Mouse (Mus musculus) embryonic stem cell, embryonic (primary cell): Measurements from ENCODE around the gene Gm20388.

ENCODE experiments used
- CTCF ChIA-PET, 4 experiments: fragments of 300-600 bp in 2 of 4; fragments of 350-600 bp in 2 of 4; sonication (Branson Sonifier 250); formaldehyde crosslinking; loops; one replicate each; lab custom pipeline; 2022; ENCODE audit warnings: inconsistent platforms in 2 of 4; lab: Charles Lee
- POLR2A ChIA-PET, 4 experiments: fragments of 300-600 bp in 2 of 4; fragments of 350-600 bp in 2 of 4; sonication (Branson Sonifier 250); formaldehyde crosslinking; loops; one replicate each; lab custom pipeline; 2022; ENCODE audit warnings: antibody characterized with exemption in 4 of 4, inconsistent platforms in 1 of 4; lab: Charles Lee

Gene Gm20388

GRCm38 (mm10) chr8:121563701-121564100, 1653.1 kb downstream of the Gm20388 start:
- CTCF ChIA-PET = interaction anchor here in 1 of 4 experiments (0.6 to 0.7 kb wide), 2 partner anchors 215 to 361 kb away, joined by 3 to 5 read pairs; no protein-coding TSS in a partner anchor
- POLR2A ChIA-PET = interaction anchor here in 3 of 4 experiments (0.6 to 6.7 kb wide), 5 partner anchors 13 to 44 kb away, joined by 3 to 36 read pairs (median 7); partner anchors contain the start of genes Map1lc3b (in 2 of the 3) and Fbxo31 (in 1 of the 3)

- POLR2A ChIA-PET = interaction anchor here in 3 of 4 experiments (0.5 to 6.7 kb wide), 9 partner anchors 11 to 235 kb away, joined by 3 to 36 read pairs (median 8); partner anchors contain the start of genes Fbxo31 (in 2 of the 3) and Map1lc3b (in 2 of the 3)
Measured at GRCm38 (mm10) chr8:121568321-121568720, 1657.7 kb downstream of the Gm20388 start.

DNA sequence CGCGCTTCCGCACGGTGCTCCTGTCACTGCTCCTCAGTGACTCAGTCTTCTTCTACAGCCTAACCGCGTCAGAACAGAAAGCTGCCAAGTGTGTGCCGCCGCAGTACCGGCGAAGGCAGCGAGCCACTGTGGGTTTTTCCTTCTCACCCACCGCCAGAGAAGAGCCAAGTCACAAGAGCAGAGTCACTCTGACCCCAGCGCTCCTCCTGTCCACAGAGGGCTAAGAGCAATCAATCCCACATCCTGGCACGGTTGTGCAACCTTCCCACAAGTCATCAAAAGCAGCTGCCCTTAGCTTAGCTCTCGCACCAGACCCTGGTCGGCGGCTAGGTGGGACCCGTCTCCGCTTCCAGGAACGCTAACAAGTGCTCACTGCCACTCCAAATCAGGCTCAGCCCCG, 1659.7 kb downstream of the Gm20388 start:
- ChIA-PET CTCF (interaction anchor here in 1 of 4 experiments (1.3 kb wide), 1 partner anchor 32 kb away, joined by 3 read pairs; no protein-coding TSS in a partner anchor), POLR2A (interaction anchor here in 3 of 4 experiments (0.6 to 12.5 kb wide), 11 partner anchors 9 to 246 kb away, joined by 3 to 234 read pairs (median 3); partner anchors contain the start of genes Fbxo31 (in 2 of the 3) and Map1lc3b (in 2 of the 3))

More at GRCm38 (mm10) chr8:121568321-121568720, 1657.7 kb downstream of the Gm20388 start:
- CTCF ChIA-PET = interaction anchor here in 1 of 4 experiments (0.5 to 0.6 kb wide), 2 partner anchors 36 to 96 kb away, joined by 3 to 8 read pairs; no protein-coding TSS in a partner anchor

- ChIA-PET CTCF (interaction anchor here in 2 of 4 experiments (1.1 to 1.3 kb wide), 2 partner anchors 32 to 99 kb away, joined by 3 read pairs; no protein-coding TSS in a partner anchor), POLR2A (interaction anchor here in 3 of 4 experiments (0.9 to 12.5 kb wide), 10 partner anchors 8 to 29 kb away, joined by 3 to 234 read pairs (median 3); partner anchors contain the start of genes Fbxo31 (in 2 of the 3) and Map1lc3b (in 2 of the 3))
Measured at GRCm38 (mm10) chr8:121570801-121571200, 1660.2 kb downstream of the Gm20388 start.

- POLR2A ChIA-PET = interaction anchor here in 3 of 4 experiments (0.7 to 12.5 kb wide), 4 partner anchors 12 to 243 kb away, joined by 3 to 234 read pairs (median 7); partner anchors contain the start of gene Map1lc3b (in 1 of the 3)
Measured at GRCm38 (mm10) chr8:121572121-121572520, 1661.5 kb downstream of the Gm20388 start.

GRCm38 (mm10) chr8:121573275-121573674, 1662.6 kb downstream of the Gm20388 start:
- POLR2A ChIA-PET = interaction anchor here in 3 of 4 experiments (0.6 to 12.5 kb wide), 8 partner anchors 8 to 379 kb away, joined by 3 to 234 read pairs (median 3); partner anchors contain the start of gene Map1lc3b (in 2 of the 3)
- CTCF ChIA-PET = interaction anchor here in 2 of 4 experiments (0.5 to 1.0 kb wide), 3 partner anchors 14 to 1740 kb away, joined by 3 to 5 read pairs (median 3); no protein-coding TSS in a partner anchor

More at GRCm38 (mm10) chr8:121572121-121572520, 1661.5 kb downstream of the Gm20388 start:
- CTCF ChIA-PET = interaction anchor here in 3 of 4 experiments (0.5 to 1.3 kb wide), 4 partner anchors 25 to 103 kb away, joined by 3 to 13 read pairs (median 3); no protein-coding TSS in a partner anchor

DNA sequence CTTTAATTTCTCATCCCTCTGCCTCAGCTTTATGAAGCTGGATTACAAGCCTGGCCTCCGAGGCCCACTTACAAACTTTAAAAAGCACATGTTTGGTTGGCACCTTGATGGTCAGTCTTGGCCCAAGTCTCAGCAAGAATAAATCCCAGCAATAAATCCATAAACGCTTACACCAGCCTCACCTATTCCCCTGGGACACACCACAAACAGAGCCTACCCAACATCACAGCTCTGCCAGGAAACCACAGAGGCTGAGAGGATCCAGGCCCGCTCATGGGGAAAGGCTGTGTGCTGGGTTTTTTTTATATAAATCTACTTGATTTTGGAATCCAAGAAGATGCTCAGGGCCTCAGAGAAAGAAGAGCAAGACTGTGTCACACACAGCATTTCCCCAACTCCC, 1665.0 kb downstream of the Gm20388 start:
- ChIA-PET POLR2A (interaction anchor here in 2 of 4 experiments (1.3 to 12.5 kb wide), 3 partner anchors 14 to 22 kb away, joined by 4 to 234 read pairs (median 11); partner anchors contain the start of gene Map1lc3b (in 2 of the 2)), CTCF (no interaction called here)

- ChIA-PET POLR2A (interaction anchor here (0.7 to 12.5 kb wide), 40 partner anchors 7 to 1464 kb away, joined by 3 to 234 read pairs (median 4); partner anchors contain the start of genes Map1lc3b (in 4 of the 4), Zcchc14 (in 2 of the 4), 1700018B08Rik (in 1 of the 4) and 6430548M08Rik (in 1 of the 4)), CTCF (interaction anchor here in 3 of 4 experiments (0.5 to 2.9 kb wide), 16 partner anchors 12 to 1073 kb away, joined by 3 to 29 read pairs (median 4); partner anchors contain the start of gene Map1lc3b (in 1 of the 3))
Measured at GRCm38 (mm10) chr8:121577751-121578675, 1667.4 kb downstream of the Gm20388 start.

DNA sequence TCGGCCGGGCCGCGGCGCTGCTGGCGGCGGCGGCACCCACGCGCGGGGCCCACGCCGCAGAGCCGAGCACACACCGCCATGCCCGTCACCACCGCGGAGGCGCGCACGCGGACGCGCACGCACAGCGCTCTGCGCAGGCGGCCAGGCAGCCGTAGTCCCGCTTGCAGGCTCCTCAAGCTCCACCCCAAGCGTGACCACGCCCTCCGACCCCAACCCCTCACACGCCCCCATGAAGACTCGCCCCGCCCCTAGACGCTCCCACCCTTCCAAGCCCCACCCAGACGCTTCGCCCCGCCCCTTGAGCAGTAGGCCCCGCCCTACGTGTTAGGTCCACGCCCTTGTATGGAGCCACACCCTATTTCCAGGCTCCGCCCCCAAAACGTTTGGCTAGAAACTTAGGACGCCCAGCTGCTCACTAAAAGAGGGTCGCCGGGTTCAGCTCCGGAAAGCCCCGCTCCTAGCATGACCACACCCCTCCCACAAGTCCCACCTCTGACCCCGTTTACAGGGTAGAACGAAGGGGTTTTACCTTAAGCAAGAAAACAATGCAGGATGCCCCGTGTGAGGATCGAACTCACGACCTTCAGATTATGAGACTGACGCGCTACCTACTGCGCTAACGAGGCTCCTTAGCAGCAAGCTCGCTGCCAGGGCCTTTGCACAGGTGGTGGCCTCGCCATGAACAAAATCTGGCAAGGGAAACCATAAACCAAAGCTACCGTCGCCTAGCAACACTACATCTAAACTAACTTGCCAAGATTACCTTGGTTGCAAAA, 1668.2 kb downstream of the Gm20388 start, which contains the start of gene Fbxo31:
Fbxo31 (minus strand) TSS at position 131 of the 776 bp plus-strand sequence.
- ChIA-PET POLR2A (interaction anchor here (0.5 to 12.5 kb wide), 48 partner anchors 8 to 1464 kb away, joined by 3 to 234 read pairs (median 4); partner anchors contain the start of genes Map1lc3b (in 4 of the 4), Zcchc14 (in 2 of the 4), 1700018B08Rik (in 1 of the 4) and 6430548M08Rik (in 1 of the 4)), CTCF (interaction anchor here in 3 of 4 experiments (0.5 to 2.9 kb wide), 21 partner anchors 11 to 1796 kb away, joined by 3 to 29 read pairs (median 4); partner anchors contain the start of gene Map1lc3b (in 2 of the 3))

GRCm38 (mm10) chr8:121580465-121580864, 1669.8 kb downstream of the Gm20388 start:
- POLR2A ChIA-PET = interaction anchor here in 3 of 4 experiments (0.6 to 12.5 kb wide), 8 partner anchors 10 to 351 kb away, joined by 3 to 234 read pairs (median 10); partner anchors contain the start of gene Map1lc3b (in 3 of the 3)
- CTCF ChIA-PET = interaction anchor here in 1 of 4 experiments (0.6 to 2.9 kb wide), 2 partner anchors 10 to 369 kb away, joined by 3 to 29 read pairs; partner anchors contain the start of gene Map1lc3b

DNA sequence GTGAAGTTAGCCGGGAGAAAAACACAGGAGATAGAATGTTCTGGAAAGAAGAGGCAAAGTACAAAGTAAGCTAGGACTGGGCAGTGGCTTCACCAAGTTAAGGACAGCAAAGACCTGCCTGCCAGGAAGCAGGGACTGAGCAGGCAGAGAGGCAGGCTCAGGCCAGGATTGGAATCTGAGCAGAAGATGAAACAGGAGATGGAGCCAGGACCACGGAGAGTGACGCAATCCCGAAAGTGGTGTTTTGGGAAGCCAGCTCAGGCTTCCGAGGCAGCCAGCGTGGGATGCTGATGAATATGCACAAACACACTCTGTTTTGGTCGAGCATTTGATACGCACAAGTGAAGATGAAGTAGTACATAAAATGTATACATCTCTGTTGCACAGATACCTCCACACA, 1673.0 kb downstream of the Gm20388 start:
- ChIA-PET CTCF (interaction anchor here in 1 of 4 experiments (0.5 to 1.0 kb wide), 2 partner anchors 19 to 158 kb away, joined by 3 to 4 read pairs; no protein-coding TSS in a partner anchor), POLR2A (interaction anchor here in 3 of 4 experiments (0.6 to 8.1 kb wide), 10 partner anchors 8 to 1445 kb away, joined by 3 to 167 read pairs (median 4); partner anchors contain the start of gene Map1lc3b (in 1 of the 3))

GRCm38 (mm10) chr8:121584730-121585129, 1674.1 kb downstream of the Gm20388 start:
- POLR2A ChIA-PET = interaction anchor here in 3 of 4 experiments (0.5 to 3.0 kb wide), 4 partner anchors 9 to 248 kb away, joined by 3 to 16 read pairs (median 4); no protein-coding TSS in a partner anchor
- CTCF ChIA-PET = interaction anchor here in 1 of 4 experiments (0.6 kb wide), 1 partner anchor 13 kb away, joined by 4 read pairs; no protein-coding TSS in a partner anchor

DNA sequence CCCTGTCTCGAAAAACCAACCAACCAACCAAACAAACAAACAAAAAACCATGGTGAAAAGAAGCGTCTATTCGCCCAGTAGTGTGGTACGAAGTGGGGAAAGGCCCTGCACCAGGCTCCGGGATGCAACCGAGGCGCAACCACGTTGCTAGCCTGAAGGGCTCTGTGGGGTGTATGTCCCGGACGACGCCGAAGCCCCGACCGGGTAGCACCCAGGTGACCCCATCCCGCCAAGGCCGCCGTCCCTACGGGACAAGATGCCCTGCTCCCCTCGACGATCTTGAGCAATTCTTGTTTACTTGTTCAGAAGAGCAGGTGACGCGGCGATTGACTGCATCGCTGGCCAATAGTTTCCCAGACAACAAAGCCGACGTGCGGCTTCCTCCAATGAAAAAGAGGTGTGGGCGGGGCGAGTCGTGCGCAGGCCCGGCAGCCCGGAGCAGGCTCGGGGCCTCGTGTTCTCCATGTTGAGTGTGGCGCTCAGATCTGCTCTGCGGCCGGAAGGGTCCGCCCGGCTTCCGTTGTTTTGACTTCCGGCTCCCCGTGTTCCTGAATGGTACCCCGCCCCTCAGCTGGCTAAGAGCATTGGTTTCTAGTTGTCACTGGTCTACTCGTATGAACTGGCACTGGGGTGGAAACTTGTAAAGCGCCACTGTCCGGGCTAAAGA, 1674.7 kb downstream of the Gm20388 start:
- ChIA-PET POLR2A (interaction anchor here in 2 of 4 experiments (0.5 to 3.0 kb wide), 2 partner anchors 8 to 18 kb away, joined by 3 to 16 read pairs; no protein-coding TSS in a partner anchor), CTCF (interaction anchor here in 1 of 4 experiments (0.9 kb wide), 1 partner anchor 17 kb away, joined by 3 read pairs; no protein-coding TSS in a partner anchor)

GRCm38 (mm10) chr8:121588750-121589149, 1678.1 kb downstream of the Gm20388 start:
- POLR2A ChIA-PET = interaction anchor here in 3 of 4 experiments (0.6 to 12.3 kb wide), 12 partner anchors 9 to 837 kb away, joined by 3 to 234 read pairs (median 16); partner anchors contain the start of genes Fbxo31 (in 3 of the 3) and Zcchc14 (in 1 of the 3)
- CTCF ChIA-PET = interaction anchor here in 2 of 4 experiments (0.6 to 3.3 kb wide), 2 partner anchors 9 to 185 kb away, joined by 6 to 29 read pairs; partner anchors contain the start of gene Fbxo31 (in 1 of the 2)
